Mouse (Mus musculus) megakaryocyte, embryonic 14.5 days (primary cell): ENCODE results near the gene H13.

Experiments used
- FLI1 ChIP-seq: IDR thresholded peaks from 2 replicates; pipeline ENCODE4 v1.6.1; 2012; ENCODE audit warnings: low read length, inconsistent platforms, mixed read lengths
- GATA1 ChIP-seq: IDR thresholded peaks from 3 replicates; pipeline ENCODE4 v1.6.1; 2012; ENCODE audit warnings: mixed read lengths, low read length, inconsistent platforms, borderline replicate concordance

GRCm38 (mm10) chr2:152674148-152674547 lies 4.9 kb downstream of the H13 start:
- TF ChIP-seq GATA1 (no peak), FLI1 (no peak)
